Mouse (Mus musculus) heart, embryonic 11.5 days (tissue): ENCODE data around the gene Cox4i1. TPM values are rescaled to one million over a fixed set of nuclear protein-coding genes. Genes with fewer than 3 reads are reported as not detected.

ENCODE experiments used
- ATAC-seq: fragments of 200-750 bp; cut with Nextera tagmentation; replicated peaks from 2 replicates; pipeline ENCODE4 v1.8.0; 2017; ENCODE audit warnings: moderate library complexity; ENCODE audit not compliant: insufficient number of reproducible peaks, low FRiP score, low TSS enrichment
- H3K27ac ChIP-seq: fragments of 300-500 bp; sonication (generic); 2 replicates; pipeline ENCODE4 v1.5.1; 2014; ENCODE audit warnings: mild to moderate bottlenecking, low read depth, low read length
- H3K27me3 ChIP-seq: fragments of 300-500 bp; sonication (generic); 2 replicates; pipeline ENCODE4 v1.6.1; 2014; ENCODE audit warnings: mild to moderate bottlenecking, low read length, mixed read lengths; ENCODE audit not compliant: control insufficient read depth, insufficient read depth
- H3K36me3 ChIP-seq: fragments of 300-500 bp; sonication (generic); 2 replicates; pipeline ENCODE4 v1.6.1; 2014; ENCODE audit warnings: mild to moderate bottlenecking, low read length, moderate library complexity, mixed read lengths; ENCODE audit not compliant: control insufficient read depth, insufficient read depth
- H3K4me1 ChIP-seq: fragments of 300-500 bp; sonication (generic); 2 replicates; pipeline ENCODE4 v1.6.1; 2014; ENCODE audit warnings: low read length; ENCODE audit not compliant: control insufficient read depth, insufficient read depth
- H3K4me2 ChIP-seq: fragments of 300-500 bp; sonication (generic); 2 replicates; pipeline ENCODE4 v1.6.1; 2014; ENCODE audit warnings: mild to moderate bottlenecking, moderate library complexity
- H3K4me3 ChIP-seq: fragments of 300-500 bp; sonication (generic); 2 replicates; pipeline ENCODE4 v1.5.1; 2014; ENCODE audit warnings: low read depth, low read length
- H3K9ac ChIP-seq: fragments of 300-500 bp; sonication (generic); 2 replicates; pipeline ENCODE4 v1.6.1; 2014; ENCODE audit warnings: mild to moderate bottlenecking, low read depth, low read length, moderate library complexity
- H3K9me3 ChIP-seq: fragments of 300-500 bp; sonication (generic); replicated peaks from 2 replicates; pipeline ENCODE4 v1.6.1; 2016; ENCODE audit warnings: low read length; ENCODE audit not compliant: control insufficient read depth
- WGBS: fragments of 180-500 bp; shearing (Covaris S2); extraction: QIAGEN DNeasy Blood & Tissue Kit; methylation state at CpG from one replicate; pipeline ENCODE4 v1.1.7; 2014; ENCODE audit not compliant: insufficient replicate concordance; 5-methylcytosine and 5-hydroxymethylcytosine counted together
- polyA plus RNA-seq: library from polyadenylated mRNA; unstranded; fragments of >200 nt; fragmentation: Nextera tagmentation; extraction: Ambion mirVana; gene quantifications from 2 replicates; pipeline ENCODE4 v1.2.1, GENCODE M21; 2014

Gene Cox4i1
- polyA plus RNA-seq, 1 experiment from 2014 or later: 1,603 TPM

DNA sequence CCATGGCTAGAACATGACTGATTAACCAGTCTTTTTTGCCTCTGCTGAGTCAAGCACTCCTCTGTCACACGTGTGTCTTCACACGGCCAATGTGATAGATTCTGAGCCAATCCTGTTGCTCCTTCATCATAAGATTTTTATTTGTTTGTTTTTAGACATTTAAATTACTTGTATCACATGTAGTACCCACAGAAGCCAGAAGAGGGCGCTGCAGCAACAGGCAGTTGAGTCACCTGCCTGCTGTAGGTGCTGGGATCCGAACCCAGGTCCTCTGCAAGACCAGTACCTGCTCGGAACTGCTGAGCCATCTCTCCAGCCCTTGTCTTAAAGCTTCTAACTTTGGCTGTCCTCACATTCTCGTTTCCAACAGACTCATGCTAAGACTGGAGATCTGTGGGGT, 55.0 kb downstream of the Cox4i1 start:
- Histone ChIP-seq H3K27me3 (peaks cover 4% of the 10 kb centered on the region; the same call in 1 of the 2 replicates), H3K4me3 (no peak overlapping the region), H3K9ac (no peak overlapping the region), H3K27ac (no peak overlapping the region), H3K9me3 (0 out of 2 replicates have a peak, but pooled peaks cover 3% of the 10 kb centered on the region), H3K4me1 (no peaks in the 10 kb centered on the region), H3K36me3 (no peaks in the 10 kb centered on the region), H3K4me2 (no peak overlapping the region)
- WGBS: 64% methylated on average over 6 of the region's 6 CpGs
- ATAC-seq: no peak

Other genes with a start within 250 kb of the Cox4i1 start
- gene Gins2, start 78.9 kb upstream of the Cox4i1 start, polyA plus RNA-seq: 81.8 and 82.7 TPM in 2 replicates
- gene 1190005I06Rik, start 20.6 kb upstream of the Cox4i1 start, polyA plus RNA-seq: 3.5 and 4.6 TPM in 2 replicates
- 1.9 and 2.0 TPM in 2 replicates for gene Gm27021, start 143 bp upstream of the Cox4i1 start, polyA plus RNA-seq
- 202 and 221 TPM in 2 replicates for gene Emc8, start 351 bp downstream of the Cox4i1 start, polyA plus RNA-seq
- gene Irf8, start 68.1 kb downstream of the Cox4i1 start, polyA plus RNA-seq: 3.2 and 3.9 TPM in 2 replicates